In the genomic region with DNA sequence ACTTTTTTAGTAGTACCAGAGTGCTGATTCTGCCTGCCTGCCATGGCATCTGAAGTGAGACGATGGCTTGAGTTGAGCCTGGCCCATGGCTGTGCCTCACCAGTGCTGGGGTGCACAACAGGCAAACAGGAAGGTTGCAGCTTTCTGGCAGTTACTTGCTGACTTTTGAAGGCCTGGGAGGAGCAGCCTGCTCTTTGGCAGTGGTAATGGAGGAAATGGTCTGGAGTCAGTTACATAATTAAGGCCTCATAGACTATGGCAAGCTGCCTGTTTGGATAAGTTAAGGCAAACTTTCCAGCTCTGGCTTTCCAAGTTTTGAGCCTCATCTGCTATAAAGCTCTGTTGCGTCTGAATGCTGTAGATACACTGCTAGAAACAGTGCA, we compare ENCODE assay signal across 8 mouse cellular contexts. TPM values are rescaled to one million over a fixed set of nuclear protein-coding genes. Genes with fewer than 3 reads are reported as not detected.
A peak's percentile ranks its signal among the peaks of the same experiment; 100 is the strongest.
DNase-seq lines count a peak whose midpoint lies in the region; ATAC-seq and TF ChIP-seq lines count a peak whose summit lies in the region.

No protein-coding gene starts in this region.

- H3K4me2 ChIP-seq in intestine, embryonic 15.5 days (replicated peaks), result peak overlapping the region; percentile 50
- H3K4me2 ChIP-seq in liver, postnatal 0 days (ENCODE audit: low read depth, low read length), result peak overlapping the region; percentile 72
- peak overlapping the region; percentile 71 for H3K4me2 ChIP-seq in neural tube, embryonic 15.5 days

- H3K27me3 ChIP-seq in intestine, embryonic 15.5 days (replicated peaks), result no peaks in the 10 kb centered on the region
- H3K27me3 ChIP-seq in liver, postnatal 0 days (ENCODE audit: insufficient read depth, low read length), result no peaks in the 10 kb centered on the region
- no peaks in the 10 kb centered on the region for H3K27me3 ChIP-seq in neural tube, embryonic 15.5 days (replicated peaks)

- peak overlapping the region; percentile 34; the same call in 1 of the 2 replicates for H3K9ac ChIP-seq in intestine, embryonic 15.5 days
- peak overlapping the region; percentile 71 for H3K9ac ChIP-seq in liver, postnatal 0 days (replicated peaks)
- no peak overlapping the region for H3K9ac ChIP-seq in neural tube, embryonic 15.5 days (replicated peaks)

- H3K9me3 ChIP-seq in intestine, embryonic 15.5 days, result no peaks in the 10 kb centered on the region
- H3K9me3 ChIP-seq in liver, postnatal 0 days (ENCODE audit: low read length), result no peaks in the 10 kb centered on the region
- no peaks in the 10 kb centered on the region for H3K9me3 ChIP-seq in neural tube, embryonic 15.5 days (replicated peaks)

- peak overlapping the region; percentile 94 for H3K27ac ChIP-seq in intestine, embryonic 15.5 days
- H3K27ac ChIP-seq in liver, postnatal 0 days (ENCODE audit: low read depth), result peak overlapping the region; percentile 100
- H3K27ac ChIP-seq in neural tube, embryonic 15.5 days (replicated peaks), result peak overlapping the region; percentile 77

- peak; percentile 6; the same call in 1 of the 2 replicates for ATAC-seq in granulocyte monocyte progenitor cell, adult 5-6 weeks (replicated peaks; ENCODE audit: poor library complexity, severe bottlenecking)
- ATAC-seq in intestine, embryonic 15.5 days, result no peak
- no peak for ATAC-seq in liver, postnatal 0 days
- no peak for ATAC-seq in neural tube, embryonic 15.5 days (ENCODE audit: low FRiP score)

- no peaks in the 10 kb centered on the region for H3K36me3 ChIP-seq in intestine, embryonic 15.5 days
- H3K36me3 ChIP-seq in liver, postnatal 0 days (replicated peaks; ENCODE audit: insufficient read depth, low read length), result 0 out of 2 replicates have a peak, but pooled peaks cover 2% of the 10 kb centered on the region
- H3K36me3 ChIP-seq in neural tube, embryonic 15.5 days, result no peaks in the 10 kb centered on the region

- DNase-seq in NIH3T3 (ENCODE audit: low read depth), result peak; percentile 83
- DNase-seq in cerebellum, postnatal 14 days, result peak; percentile 18 to 34
- peak; percentile 46 for DNase-seq in liver, postnatal 0 days
- no peak for DNase-seq in right cerebral cortex, postnatal 10 days (ENCODE audit: low spot score in 2 of 2)
- DNase-seq in layer of hippocampus, adult 11-12 months (ENCODE audit: low spot score), result no peak

- no peak for TF ChIP-seq CTCF in liver, postnatal 0 days (IDR thresholded peaks at IDR 0.05; ENCODE audit: low read depth)

- H3K4me1 ChIP-seq in intestine, embryonic 15.5 days (replicated peaks), result peaks cover 22% of the 10 kb centered on the region
- peaks cover 46% of the 10 kb centered on the region for H3K4me1 ChIP-seq in liver, postnatal 0 days (ENCODE audit: insufficient read depth)
- H3K4me1 ChIP-seq in neural tube, embryonic 15.5 days, result peaks cover 31% of the 10 kb centered on the region

- 53% methylated on average over 2 of the region's 2 CpGs for WGBS in intestine, embryonic 15.5 days
- 20% methylated on average over 2 of the region's 2 CpGs for WGBS in liver, postnatal 0 days (ENCODE audit: insufficient replicate concordance)
- WGBS in neural tube, embryonic 15.5 days, result 69% methylated on average over 2 of the region's 2 CpGs

- no peak for TF ChIP-seq EP300 in liver, postnatal 0 days (IDR thresholded peaks at IDR 0.05; ENCODE audit: low read depth)

- no peak overlapping the region; the same call in 1 of the 2 replicates for H3K4me3 ChIP-seq in intestine, embryonic 15.5 days (replicated peaks)
- peak overlapping the region; percentile 27 for H3K4me3 ChIP-seq in liver, postnatal 0 days (ENCODE audit: low read depth, low read length)
- H3K4me3 ChIP-seq in neural tube, embryonic 15.5 days (replicated peaks), result 0 out of 2 replicates have a peak overlapping the region, but pooled peaks have one; percentile 0

RNA-seq across cellular contexts. Expression of a gene that starts 4.4 kb away (rescaled TPM):
- 42.3 and 57.9 TPM in 2 replicates for total RNA-seq in granulocyte monocyte progenitor cell, adult 5-6 weeks (2014; fragmentation: Nextera tagmentation)
- 20.9 and 40.7 TPM in 2 replicates for total RNA-seq in granulocyte monocyte progenitor cell, adult 5-6 weeks (2017)
- 13.8 and 14.4 TPM in 2 replicates for polyA plus RNA-seq in intestine, embryonic 15.5 days (2015; fragmentation: Nextera tagmentation; extraction: Ambion mirVana)
- 4.7 and 5.2 TPM in 2 replicates for polyA plus RNA-seq in liver, postnatal 0 days (2015; fragmentation: Nextera tagmentation; extraction: Ambion mirVana)
- polyA plus RNA-seq in neural tube, embryonic 15.5 days (2015; fragmentation: Nextera tagmentation; extraction: Ambion mirVana), result 14.5 and 17.3 TPM in 2 replicates

RNA-seq across cellular contexts. Expression of a gene that starts 17.5 kb away (rescaled TPM):
- 131 and 137 TPM in 2 replicates for total RNA-seq in granulocyte monocyte progenitor cell, adult 5-6 weeks (2014; fragmentation: Nextera tagmentation)
- total RNA-seq in granulocyte monocyte progenitor cell, adult 5-6 weeks (2017), result 409 and 421 TPM in 2 replicates
- polyA plus RNA-seq in intestine, embryonic 15.5 days (2015; fragmentation: Nextera tagmentation; extraction: Ambion mirVana), result 270 and 284 TPM in 2 replicates
- 48.3 and 51.9 TPM in 2 replicates for polyA plus RNA-seq in liver, postnatal 0 days (2015; fragmentation: Nextera tagmentation; extraction: Ambion mirVana)
- polyA plus RNA-seq in neural tube, embryonic 15.5 days (2015; fragmentation: Nextera tagmentation; extraction: Ambion mirVana), result 239 and 275 TPM in 2 replicates

RNA-seq across cellular contexts. Expression of a gene that starts 47.5 kb away (rescaled TPM):
- total RNA-seq in granulocyte monocyte progenitor cell, adult 5-6 weeks (2014; fragmentation: Nextera tagmentation), result 27.5 and 71.6 TPM in 2 replicates
- total RNA-seq in granulocyte monocyte progenitor cell, adult 5-6 weeks (2017), result 17.2 and 26.2 TPM in 2 replicates
- 48.9 and 54.8 TPM in 2 replicates for polyA plus RNA-seq in intestine, embryonic 15.5 days (2015; fragmentation: Nextera tagmentation; extraction: Ambion mirVana)
- polyA plus RNA-seq in liver, postnatal 0 days (2015; fragmentation: Nextera tagmentation; extraction: Ambion mirVana), result 38.7 and 43.0 TPM in 2 replicates
- polyA plus RNA-seq in neural tube, embryonic 15.5 days (2015; fragmentation: Nextera tagmentation; extraction: Ambion mirVana), result 66.4 and 72.3 TPM in 2 replicates

Comparison
In these comparisons a context has a peak if more than half of its experiments do, and no peak if none do; other contexts are left out.
1. DNase-seq: peak in NIH3T3 (single experiment), cerebellum, postnatal 14 days (2 of 2) and liver, postnatal 0 days (single experiment); none in right cerebral cortex, postnatal 10 days (0 of 2) and layer of hippocampus, adult 11-12 months (single experiment).
2. Peak in every context shown above with its lines, with median percentiles within 50 percentile points of each other: H3K27ac ChIP-seq and H3K4me2 ChIP-seq.